Mouse (Mus musculus) liver, postnatal 0 days (tissue): ENCODE results near the gene Stac. TPM values are rescaled to one million over a fixed set of nuclear protein-coding genes. Genes with fewer than 3 reads are reported as not detected.
A peak's percentile ranks its signal among the peaks of the same experiment; 100 is the strongest.

ENCODE experiments used
- ATAC-seq: fragments of 200-750 bp; cut with Nextera tagmentation; 2 replicates; pipeline ENCODE4 v1.8.0; 2017; ENCODE audit warnings: mild to moderate bottlenecking, moderate library complexity
- DNase-seq: peaks from one replicate; pipeline ENCODE4 v3.0.0-alpha.2; 2016
- H3K27ac ChIP-seq: fragments of 300-500 bp; sonication (generic); 2 replicates; pipeline ENCODE4 v1.5.1; 2014; ENCODE audit warnings: antibody characterized with exemption, moderate library complexity, mild to moderate bottlenecking, low read depth
- H3K27me3 ChIP-seq: fragments of 300-500 bp; sonication (generic); 2 replicates; pipeline ENCODE4 v1.6.1; 2014; ENCODE audit warnings: low read length, control low read depth, mixed read lengths; ENCODE audit not compliant: insufficient read depth
- H3K36me3 ChIP-seq: fragments of 300-500 bp; sonication (generic); replicated peaks from 2 replicates; pipeline ENCODE4 v1.6.1; 2014; ENCODE audit warnings: mild to moderate bottlenecking, control low read depth, low read length, moderate library complexity, mixed read lengths; ENCODE audit not compliant: insufficient read depth
- H3K4me1 ChIP-seq: fragments of 300-500 bp; sonication (generic); 2 replicates; pipeline ENCODE4 v1.6.1; 2014; ENCODE audit warnings: antibody characterized with exemption, mild to moderate bottlenecking, control low read depth; ENCODE audit not compliant: insufficient read depth
- H3K4me2 ChIP-seq: fragments of 300-500 bp; sonication (generic); 2 replicates; pipeline ENCODE4 v1.6.1; 2014; ENCODE audit warnings: low read depth, mild to moderate bottlenecking, low read length, moderate library complexity, mixed read lengths
- H3K4me3 ChIP-seq: fragments of 300-500 bp; sonication (generic); 2 replicates; pipeline ENCODE4 v1.5.1; 2014; ENCODE audit warnings: low read depth, low read length
- H3K9ac ChIP-seq: fragments of 300-500 bp; sonication (generic); replicated peaks from 2 replicates; pipeline ENCODE4 v1.6.1; 2014; ENCODE audit warnings: mild to moderate bottlenecking, moderate library complexity
- H3K9me3 ChIP-seq: fragments of 300-500 bp; sonication (generic); 2 replicates; pipeline ENCODE4 v1.6.1; 2016; ENCODE audit warnings: mild to moderate bottlenecking, control low read depth, low read length, mixed read lengths
- CTCF ChIP-seq: sonication (generic); IDR thresholded peaks from 2 replicates; pipeline ENCODE4 v1.5.1; 2016; ENCODE audit warnings: antibody characterized with exemption, low read depth
- EP300 ChIP-seq: IDR thresholded peaks from 2 replicates; pipeline ENCODE4 v1.6.1; 2016; ENCODE audit warnings: antibody characterized with exemption, low read depth, mild to moderate bottlenecking
- WGBS: fragments of 180-500 bp; shearing (Covaris S2); extraction: QIAGEN DNeasy Blood & Tissue Kit; methylation state at CpG from one replicate; pipeline ENCODE4 v1.1.7; 2014; ENCODE audit not compliant: insufficient replicate concordance; 5-methylcytosine and 5-hydroxymethylcytosine counted together
- polyA plus RNA-seq: library from polyadenylated mRNA; unstranded; fragments of >200 nt; fragmentation: Nextera tagmentation; extraction: Ambion mirVana; gene quantifications from 2 replicates; pipeline ENCODE4 v1.2.1, GENCODE M21; 2015

The Stac gene
- polyA plus RNA-seq, 1 experiment from 2014 or later: not detected

DNA sequence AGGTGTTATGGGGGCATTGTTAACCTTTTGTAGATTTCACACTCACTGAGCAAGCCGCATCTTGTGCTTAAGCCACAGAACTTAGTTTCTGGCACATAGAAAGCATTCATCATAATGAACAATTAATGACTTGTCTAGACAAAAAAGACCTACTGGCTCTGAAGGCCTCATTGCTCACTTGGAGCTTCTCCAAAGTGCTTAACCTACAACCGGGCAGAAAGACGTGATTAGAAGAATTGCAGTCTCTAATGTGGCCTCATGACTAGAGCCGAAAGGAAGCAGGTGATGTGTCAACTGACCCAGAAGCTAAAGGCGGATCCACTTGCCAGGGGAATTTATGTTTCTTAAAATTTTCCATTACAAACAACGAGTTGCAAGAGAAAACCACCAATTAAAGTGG is 147.5 kb downstream of the Stac start:
- H3K36me3 ChIP-seq: no peaks in the 10 kb centered on the region
- no peak overlapping the region for H3K4me3 ChIP-seq
- peaks cover 4% of the 10 kb centered on the region; the same call in 1 of the 2 replicates for H3K9me3 ChIP-seq
- ATAC-seq: no peak
- TF ChIP-seq CTCF: no peak
- no peak for TF ChIP-seq EP300
- WGBS: 81% methylated on average over 6 of the region's 6 CpGs
- no peak overlapping the region for H3K9ac ChIP-seq
- H3K27ac ChIP-seq: no peak overlapping the region
- no peak for DNase-seq
- H3K4me1 ChIP-seq: no peaks in the 10 kb centered on the region
- no peaks in the 10 kb centered on the region for H3K27me3 ChIP-seq
- no peak overlapping the region for H3K4me2 ChIP-seq

DNA sequence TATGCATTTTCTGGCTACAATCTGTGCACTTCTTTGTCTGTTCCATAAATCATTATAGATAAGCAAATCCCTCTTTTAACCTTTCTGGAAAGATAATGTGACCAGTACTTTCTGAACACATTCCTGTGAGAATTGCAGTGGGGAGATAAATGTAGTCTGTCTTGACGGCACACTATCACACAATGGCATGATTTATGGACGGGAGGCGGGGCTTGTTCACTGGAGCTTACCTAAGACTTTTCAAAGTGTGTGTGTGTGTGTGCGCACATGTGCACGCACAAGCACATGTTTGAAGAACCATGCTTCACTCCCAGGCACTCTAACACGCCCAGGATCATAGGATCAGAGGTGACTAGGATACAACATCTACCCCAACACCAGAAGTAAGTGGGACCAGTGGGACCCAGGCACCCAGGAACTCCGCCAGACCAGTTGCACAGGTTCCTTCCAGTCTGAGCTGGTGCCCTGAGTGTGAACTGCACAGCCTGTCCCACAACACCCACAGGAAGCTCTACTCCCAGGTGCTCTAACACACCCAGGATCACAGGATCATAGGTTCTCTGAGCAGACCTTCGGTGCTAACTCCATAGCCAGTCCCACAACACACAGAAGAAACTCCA is 154.6 kb downstream of the Stac start:
- H3K4me2 ChIP-seq: no peak overlapping the region

DNA sequence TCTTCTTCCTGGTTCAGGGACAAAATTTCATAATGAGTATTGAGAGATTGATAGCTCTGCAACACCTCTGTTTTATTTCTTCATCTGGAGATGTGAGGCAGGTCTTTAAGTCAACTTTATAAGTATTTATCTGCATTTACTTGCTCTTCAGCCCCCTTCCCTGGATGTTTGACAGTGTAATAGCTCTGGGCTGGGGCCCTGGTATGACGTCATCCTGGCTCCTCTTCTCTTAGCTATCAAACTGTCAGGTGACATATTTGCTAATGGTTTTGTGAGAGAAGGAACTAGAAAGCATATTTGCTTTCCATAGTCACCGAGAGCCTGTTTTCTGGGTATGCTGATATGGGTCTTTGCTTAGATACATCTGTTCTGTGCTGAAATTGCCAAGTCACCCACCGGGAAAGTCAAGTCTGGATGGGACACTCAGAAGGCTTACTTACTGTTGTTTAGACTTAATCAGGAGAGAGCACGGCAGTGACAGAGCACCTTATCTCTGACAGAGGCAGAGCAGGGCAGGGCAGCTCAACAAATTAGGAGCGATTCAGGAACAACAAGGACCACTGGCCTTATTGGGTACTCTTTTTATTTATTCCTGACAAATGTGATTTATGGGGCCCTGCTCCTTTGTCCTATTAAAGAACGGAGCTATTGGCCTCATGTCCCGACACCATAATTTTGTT is 155.3 kb downstream of the Stac start:
- no peaks in the 10 kb centered on the region for H3K36me3 ChIP-seq
- no peak overlapping the region for H3K4me2 ChIP-seq
- H3K9me3 ChIP-seq: no peaks in the 10 kb centered on the region
- H3K4me3 ChIP-seq: no peak overlapping the region
- H3K9ac ChIP-seq: no peak overlapping the region
- no peaks in the 10 kb centered on the region for H3K27me3 ChIP-seq
- H3K4me1 ChIP-seq: no peaks in the 10 kb centered on the region
- TF ChIP-seq EP300 (0 out of 2 replicates have a peak, but pooled peaks have one; percentile 13), CTCF (no peak)
- WGBS: 38% methylated on average over 7 of the region's 7 CpGs
- no peak for DNase-seq
- ATAC-seq: peak; percentile 57
- H3K27ac ChIP-seq: no peak overlapping the region

More for the DNA sequence above, 154.6 kb downstream of the Stac start:
- DNase-seq (no peak), ATAC-seq (no peak)
- TF ChIP-seq CTCF (no peak), EP300 (no peak)
- Histone ChIP-seq H3K9me3 (no peaks in the 10 kb centered on the region), H3K4me3 (no peak overlapping the region), H3K27me3 (no peaks in the 10 kb centered on the region), H3K4me1 (no peaks in the 10 kb centered on the region), H3K27ac (no peak overlapping the region), H3K36me3 (no peaks in the 10 kb centered on the region), H3K9ac (no peak overlapping the region)
- WGBS: 65% methylated on average over 8 of the region's 8 CpGs

DNA sequence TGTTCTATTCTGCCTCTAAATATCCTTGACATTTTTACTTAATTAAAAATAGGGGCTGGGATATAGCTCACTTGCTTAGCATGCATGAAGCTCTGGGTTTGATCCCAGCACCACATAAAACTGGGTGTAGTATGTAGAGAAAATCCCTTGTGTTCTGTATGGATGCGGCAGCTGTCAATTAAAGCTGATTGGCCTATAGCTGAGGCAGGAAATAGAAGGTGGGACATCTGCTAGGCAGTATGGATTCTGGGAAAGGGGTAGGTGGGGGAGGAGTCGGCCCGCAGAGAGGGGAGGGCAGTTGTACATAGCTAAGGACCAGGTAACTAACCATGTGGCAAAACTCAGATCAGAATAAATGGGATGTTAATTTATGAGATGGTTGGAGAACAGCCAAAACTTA is 166.3 kb downstream of the Stac start:
- ATAC-seq: no peak

DNA sequence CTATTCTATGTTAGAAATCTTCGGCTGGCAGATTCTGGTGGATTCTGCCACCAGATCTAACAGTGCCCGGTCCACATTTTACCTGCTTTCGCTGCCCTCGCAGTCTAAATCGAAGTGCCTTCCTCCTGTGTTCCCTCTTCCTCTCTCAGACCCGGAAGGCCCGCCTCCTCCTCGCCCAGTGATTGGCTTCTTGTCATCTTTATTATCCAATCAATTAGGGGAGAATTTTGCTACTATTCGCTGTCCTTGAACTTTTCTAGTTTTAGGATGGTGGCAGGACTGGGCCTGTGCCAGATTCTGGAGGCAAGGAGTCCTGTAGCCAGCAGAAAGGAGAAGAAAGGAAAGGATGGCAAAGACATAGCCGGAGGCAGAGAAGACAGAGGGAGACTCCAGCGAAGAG is 167.0 kb downstream of the Stac start:
- Histone ChIP-seq H3K9me3 (no peaks in the 10 kb centered on the region), H3K4me1 (no peaks in the 10 kb centered on the region), H3K27ac (no peak overlapping the region), H3K36me3 (no peaks in the 10 kb centered on the region), H3K4me3 (no peak overlapping the region), H3K9ac (no peak overlapping the region), H3K27me3 (no peaks in the 10 kb centered on the region), H3K4me2 (no peak overlapping the region)
- DNase-seq (no peak), ATAC-seq (no peak)
- 83% methylated on average over 11 of the region's 11 CpGs for WGBS
- no peak for TF ChIP-seq EP300
- no peak for TF ChIP-seq CTCF

More for the DNA sequence above, 166.3 kb downstream of the Stac start:
- Histone ChIP-seq H3K4me3 (no peak overlapping the region), H3K4me1 (no peaks in the 10 kb centered on the region), H3K27me3 (no peaks in the 10 kb centered on the region), H3K9ac (no peak overlapping the region), H3K4me2 (no peak overlapping the region), H3K27ac (no peak overlapping the region), H3K36me3 (no peaks in the 10 kb centered on the region), H3K9me3 (no peaks in the 10 kb centered on the region)
- DNase-seq: no peak
- 85% methylated on average over 3 of the region's 3 CpGs for WGBS
- TF ChIP-seq CTCF (no peak), EP300 (no peak)

DNA sequence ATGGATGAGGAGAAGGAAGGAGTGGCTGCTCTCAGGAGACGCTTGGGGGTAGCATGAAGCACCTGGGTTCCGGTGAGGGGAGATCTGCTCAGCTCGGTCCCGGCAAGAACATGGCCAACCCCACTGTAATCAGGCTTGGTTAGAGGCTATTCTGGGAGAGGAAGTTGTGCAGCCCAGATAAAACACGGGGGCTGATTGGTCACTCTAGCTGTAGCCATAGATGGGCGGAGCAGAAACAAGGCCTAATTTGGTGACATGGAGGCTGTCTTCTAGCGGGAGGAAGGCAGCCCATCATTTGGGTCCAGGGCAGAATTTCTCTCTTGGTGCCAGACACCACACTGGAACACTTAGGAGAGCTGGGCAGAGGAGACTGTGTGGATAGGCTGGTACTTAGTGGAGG is 167.9 kb downstream of the Stac start:
- no peaks in the 10 kb centered on the region for H3K9me3 ChIP-seq
- H3K9ac ChIP-seq: no peak overlapping the region
- H3K36me3 ChIP-seq: no peaks in the 10 kb centered on the region
- no peak overlapping the region for H3K27ac ChIP-seq
- ATAC-seq: no peak
- no peaks in the 10 kb centered on the region for H3K27me3 ChIP-seq
- H3K4me3 ChIP-seq: no peak overlapping the region
- DNase-seq: no peak
- no peaks in the 10 kb centered on the region for H3K4me1 ChIP-seq
- WGBS: 71% methylated on average over 7 of the region's 7 CpGs
- TF ChIP-seq CTCF: no peak
- no peak for TF ChIP-seq EP300
- no peak overlapping the region for H3K4me2 ChIP-seq
